Mouse (Mus musculus): ENCODE results near the gene Gm3298. TPM values are rescaled to one million over a fixed set of nuclear protein-coding genes. Genes with fewer than 3 reads are reported as not detected.
"Not testable (repeated sequence)": the region's sequence is repeated elsewhere in the genome, so short reads cannot be mapped to it uniquely, and the experiment has no call there.

The Gm3298 gene
- not detected in 2 replicates for polyA plus RNA-seq (2012; rRNA removed)

- not testable (repeated sequence) for H3K4me3 ChIP-seq (ENCODE audit: extremely low read depth, insufficient read depth, insufficient read length); H3K27me3 ChIP-seq (ENCODE audit: control insufficient read depth, insufficient read depth, low read length); H3K27ac ChIP-seq (ENCODE audit: insufficient read depth, low read length); DNase-seq (ENCODE audit: low read depth in 1 of 2, low spot score in 2 of 2); H3K4me1 ChIP-seq (ENCODE audit: control insufficient read depth, insufficient read depth, insufficient read length); H3K36me3 ChIP-seq (ENCODE audit: control insufficient read depth, insufficient read depth, low read length)
- WGBS, result 75% methylated on average over 1 of the region's 2 CpGs
Observed at GRCm38 (mm10) chr14:5015591-5015990, at the start of gene Gm3298. Gene Gm3298 (plus strand): TSS chr14:5015891.

GRCm38 (mm10) chr14:4983635-4984034 lies 32.1 kb upstream of the Gm3298 start, which contains the start of gene Gm8297:
Gene Gm8297 (plus strand): TSS chr14:4983935.
- H3K36me3 ChIP-seq (ENCODE audit: control insufficient read depth, insufficient read depth, low read length); H3K4me3 ChIP-seq (ENCODE audit: extremely low read depth, insufficient read depth, insufficient read length); H3K27me3 ChIP-seq (ENCODE audit: control insufficient read depth, insufficient read depth, low read length); H3K27ac ChIP-seq (ENCODE audit: insufficient read depth, low read length); DNase-seq (ENCODE audit: low read depth in 1 of 2, low spot score in 2 of 2); H3K4me1 ChIP-seq (ENCODE audit: control insufficient read depth, insufficient read depth, insufficient read length): not testable (repeated sequence)

- not testable (repeated sequence) for H3K27ac ChIP-seq (ENCODE audit: insufficient read depth, low read length); H3K27me3 ChIP-seq (ENCODE audit: control insufficient read depth, insufficient read depth, low read length); DNase-seq (ENCODE audit: low read depth in 1 of 2, low spot score in 2 of 2); H3K4me1 ChIP-seq (ENCODE audit: control insufficient read depth, insufficient read depth, insufficient read length); H3K4me3 ChIP-seq (ENCODE audit: extremely low read depth, insufficient read depth, insufficient read length); H3K36me3 ChIP-seq (ENCODE audit: control insufficient read depth, insufficient read depth, low read length)
- WGBS, result no CpG with 5 or more reads among the region's 3 CpGs
Observed at GRCm38 (mm10) chr14:5050329-5050728, 34.6 kb downstream of the Gm3298 start, which contains the start of gene 4930555G01Rik. Gene 4930555G01Rik (plus strand): TSS chr14:5050629.

Other genes with a start within 250 kb of the Gm3298 start
- not detected in 2 replicates for gene Gm9602, start 239.6 kb upstream of the Gm3298 start, polyA plus RNA-seq (2012; rRNA removed)
- gene Gm3269, start 177.8 kb upstream of the Gm3298 start, polyA plus RNA-seq (2012; rRNA removed), result not detected in 2 replicates
- not detected in 2 replicates for gene Gm3264, start 160.3 kb upstream of the Gm3298 start, polyA plus RNA-seq (2012; rRNA removed)
- gene Gm3278, start 123.5 kb upstream of the Gm3298 start, polyA plus RNA-seq (2012; rRNA removed), result not detected in 2 replicates
- not detected in 2 replicates for gene Gm8297, start 32.0 kb upstream of the Gm3298 start, polyA plus RNA-seq (2012; rRNA removed)
- gene 4930555G01Rik, start 34.7 kb downstream of the Gm3298 start, polyA plus RNA-seq (2012; rRNA removed), result not detected in 2 replicates
- gene Gm8281, start 55.1 kb downstream of the Gm3298 start, polyA plus RNA-seq (2012; rRNA removed), result not detected in 2 replicates
- not detected in 2 replicates for gene Gm8279, start 115.6 kb downstream of the Gm3298 start, polyA plus RNA-seq (2012; rRNA removed)
- not detected in 2 replicates for gene Gm3317, start 148.6 kb downstream of the Gm3298 start, polyA plus RNA-seq (2012; rRNA removed)
- gene Gm8271, start 169.9 kb downstream of the Gm3298 start, polyA plus RNA-seq (2012; rRNA removed), result not detected in 2 replicates
- gene Gm3526, start 244.7 kb downstream of the Gm3298 start, polyA plus RNA-seq (2012; rRNA removed), result not detected in 2 replicates